Comparison of ENCODE assay signal across 31 mouse cellular contexts in genomic region chr16:36820016-36820415, GRCm38 (mm10). TPM values are rescaled to one million over a fixed set of nuclear protein-coding genes. Genes with fewer than 3 reads are reported as not detected.
"Had no signal": no experiment of that assay in that cellular context is flagged by ENCODE, and none has a peak within 500 bp of the region (broad histone marks: within the 10 kb centered on the region; RNA-seq: fewer than 3 reads in every experiment).

No protein-coding gene starts in this region.

- H3K4me2 ChIP-seq: limb, embryonic 12.5 days; limb, embryonic 13.5 days; limb, embryonic 15.5 days; liver, embryonic 11.5 days; liver, embryonic 12.5 days; liver, embryonic 13.5 days; liver, embryonic 15.5 days; lung, embryonic 14.5 days; lung, embryonic 15.5 days; midbrain, embryonic 11.5 days; midbrain, embryonic 12.5 days; midbrain, embryonic 13.5 days; midbrain, embryonic 15.5 days had no signal

- H3K9ac ChIP-seq: limb, embryonic 12.5 days; limb, embryonic 13.5 days; limb, embryonic 15.5 days; liver, embryonic 12.5 days; liver, embryonic 13.5 days; liver, embryonic 14.5 days; liver, embryonic 15.5 days; lung, embryonic 14.5 days; lung, embryonic 15.5 days; midbrain, embryonic 12.5 days; midbrain, embryonic 13.5 days; midbrain, embryonic 15.5 days had no signal

- H3K27ac ChIP-seq: left cerebral cortex, adult 2 months; limb, embryonic 10.5 days; limb, embryonic 12.5 days; limb, embryonic 13.5 days; limb, embryonic 15.5 days; liver, embryonic 12.5 days; liver, embryonic 13.5 days; liver, embryonic 14.5 days; liver, embryonic 15.5 days; lung, embryonic 15.5 days; macrophage; midbrain, embryonic 10.5 days; midbrain, embryonic 12.5 days; midbrain, embryonic 13.5 days; midbrain, embryonic 15.5 days had no signal

- H3K4me1 ChIP-seq: limb, embryonic 13.5 days; limb, embryonic 15.5 days; midbrain, embryonic 15.5 days had no signal

- ATAC-seq: liver, embryonic 12.5 days; lung, postnatal 0 days; midbrain, embryonic 13.5 days; midbrain, embryonic 15.5 days; midbrain, embryonic 16.5 days had no signal

- DNase-seq: left cerebral cortex, postnatal 4 days; liver; liver, embryonic 13.5 days; lung, adult 18-20 months; lung, adult 2 months; lung, embryonic 14.5 days; lung, postnatal 10 days; lung, postnatal 14 days; lung, postnatal 36 days; lung, postnatal 4 days; midbrain, embryonic 14.5 days had no signal

- H3K4me3 ChIP-seq: left cerebral cortex, adult 2 months; limb, embryonic 10.5 days; limb, embryonic 12.5 days; limb, embryonic 13.5 days; limb, embryonic 15.5 days; liver, embryonic 12.5 days; liver, embryonic 13.5 days; liver, embryonic 15.5 days; lung, embryonic 15.5 days; megakaryocyte, embryonic 14.5 days; midbrain, embryonic 10.5 days; midbrain, embryonic 12.5 days; midbrain, embryonic 13.5 days; midbrain, embryonic 15.5 days; myocyte had no signal

- H3K27me3 ChIP-seq: limb, embryonic 12.5 days; limb, embryonic 13.5 days; limb, embryonic 15.5 days; liver, embryonic 12.5 days; liver, embryonic 13.5 days; liver, embryonic 15.5 days; lung, embryonic 15.5 days; midbrain, embryonic 12.5 days; midbrain, embryonic 13.5 days; midbrain, embryonic 15.5 days had no signal

- H3K36me3 ChIP-seq: limb, embryonic 10.5 days; limb, embryonic 12.5 days; limb, embryonic 13.5 days; limb, embryonic 15.5 days; liver, embryonic 12.5 days; liver, embryonic 13.5 days; liver, embryonic 15.5 days; lung, embryonic 15.5 days; midbrain, embryonic 10.5 days; midbrain, embryonic 12.5 days; midbrain, embryonic 13.5 days; midbrain, embryonic 15.5 days had no signal

- H3K9me3 ChIP-seq: limb, embryonic 10.5 days; limb, embryonic 12.5 days; limb, embryonic 13.5 days; limb, embryonic 15.5 days; liver, embryonic 12.5 days; liver, embryonic 13.5 days; liver, embryonic 15.5 days; lung, embryonic 15.5 days; megakaryocyte, embryonic 14.5 days; midbrain, embryonic 10.5 days; midbrain, embryonic 12.5 days; midbrain, embryonic 13.5 days; midbrain, embryonic 15.5 days had no signal

RNA-seq across cellular contexts. Expression of gene Slc15a2, which starts 35.3 kb away (rescaled TPM):
- polyA plus RNA-seq: myocyte had no signal

RNA-seq across cellular contexts. Expression of gene Eaf2, which starts 54.8 kb away (rescaled TPM):
- polyA plus RNA-seq: macrophage had no signal
